Mouse (Mus musculus): ENCODE data around the gene Lgr4. TPM values are rescaled to one million over a fixed set of nuclear protein-coding genes. Genes with fewer than 3 reads are reported as not detected.

Gene Lgr4
- polyA plus RNA-seq, 1 experiment = 6.6 TPM

DNA sequence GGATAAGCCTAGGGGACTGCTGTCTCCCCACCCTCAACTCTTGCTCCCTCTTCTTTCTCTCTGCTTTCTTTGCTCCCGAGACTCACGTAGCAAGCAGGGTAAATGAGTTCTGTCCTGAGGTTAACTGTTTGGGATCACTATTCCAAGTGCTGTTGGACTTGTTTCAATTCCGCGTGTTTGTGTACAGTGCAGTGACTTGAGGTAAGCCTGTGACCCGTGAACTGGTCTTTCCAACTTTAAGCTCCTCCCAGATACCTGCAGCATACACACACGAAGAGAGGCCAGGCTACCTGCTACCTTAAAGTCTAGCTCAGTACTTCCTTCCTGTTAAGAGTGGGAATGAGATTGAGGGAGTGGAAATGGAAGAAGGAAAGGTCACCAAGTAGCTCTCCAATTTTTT is 66.0 kb downstream of the Lgr4 start:
- DNase-seq = no peak
- H3K4me3 ChIP-seq (replicated peaks; ENCODE audit: extremely low read depth, low read depth, low read length) = no peak overlapping the region
- no peaks in the 10 kb centered on the region for H3K4me1 ChIP-seq (ENCODE audit: control insufficient read depth, insufficient read depth, low read length)
- TF ChIP-seq POLR2A (IDR thresholded peaks at IDR 0.05; ENCODE audit: borderline replicate concordance, extremely low read depth, low read depth, low read length) = no peak
- TF ChIP-seq CTCF (IDR thresholded peaks at IDR 0.05; ENCODE audit: insufficient read depth, low read length) = no peak
- WGBS = 79% methylated on average over 6 of the region's 6 CpGs

DNA sequence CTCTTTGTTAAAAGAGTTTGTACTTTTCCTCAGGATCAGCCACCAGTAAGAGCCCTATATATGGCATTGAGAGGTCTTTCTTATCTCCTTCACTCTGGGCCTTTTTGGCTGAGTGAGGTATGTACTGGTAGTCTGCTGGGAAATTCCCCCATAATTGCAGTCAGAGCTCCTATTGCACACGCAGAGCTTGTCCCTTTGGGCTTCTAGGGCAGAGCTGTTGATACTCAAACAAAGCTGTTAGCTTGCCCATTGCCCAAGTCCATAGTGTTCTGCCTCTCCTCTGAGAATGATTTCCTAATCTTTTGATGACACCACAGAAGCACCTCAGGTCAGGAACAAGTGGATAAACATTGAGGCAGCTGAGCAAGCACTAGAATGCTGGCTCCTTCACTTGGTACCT is 67.5 kb downstream of the Lgr4 start:
- no peak overlapping the region for H3K4me3 ChIP-seq (replicated peaks; ENCODE audit: extremely low read depth, low read depth, low read length)
- no peaks in the 10 kb centered on the region for H3K4me1 ChIP-seq (ENCODE audit: control insufficient read depth, insufficient read depth, low read length)
- no peak for DNase-seq
- TF ChIP-seq POLR2A (IDR thresholded peaks at IDR 0.05; ENCODE audit: borderline replicate concordance, extremely low read depth, low read depth, low read length) = no peak
- 42% methylated on average over 1 of the region's 1 CpGs for WGBS

- WGBS = 60% methylated on average over 9 of the region's 9 CpGs
These were observed 68.1 kb downstream of the Lgr4 start for GRCm38 (mm10) chr2:109985560-109985959.

DNA sequence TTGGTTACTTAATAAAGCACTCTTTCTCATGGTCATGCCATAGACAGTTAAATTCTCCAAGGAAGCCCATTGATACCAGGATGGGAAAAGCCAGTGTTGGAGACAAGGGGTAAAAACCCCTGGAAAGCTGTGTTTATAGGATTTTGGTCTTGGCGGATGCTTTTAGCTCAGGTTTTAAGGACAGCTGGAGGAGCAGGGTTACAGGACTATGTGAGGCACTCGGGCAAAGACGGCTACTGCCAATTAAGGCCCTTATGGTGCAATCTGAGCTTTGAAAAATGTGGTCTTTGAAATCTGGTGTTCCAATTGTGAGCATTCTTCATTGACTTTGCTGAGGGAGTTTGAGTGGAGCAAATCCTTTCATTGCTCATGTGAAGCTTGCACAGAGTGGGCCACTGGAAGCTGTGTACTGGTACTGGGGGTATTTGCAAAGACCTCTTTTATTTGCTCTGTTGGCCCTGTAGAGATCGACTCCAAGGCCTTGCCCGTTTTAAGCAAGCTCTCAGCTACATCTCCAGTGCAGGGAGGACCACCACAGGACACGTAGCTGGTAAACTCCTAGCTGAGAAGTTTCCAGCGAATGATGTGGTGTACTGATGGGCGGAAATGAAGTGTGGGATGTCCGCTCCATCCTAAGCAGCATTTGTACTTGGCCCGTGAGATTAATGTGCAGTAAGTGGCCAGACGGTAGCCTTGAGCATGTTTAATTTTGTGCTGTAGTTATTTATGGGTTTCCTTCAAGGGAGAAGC is 68.8 kb downstream of the Lgr4 start:
- no peak for DNase-seq
- Histone ChIP-seq H3K4me3 (replicated peaks; ENCODE audit: extremely low read depth, low read depth, low read length) (no peak overlapping the region), H3K4me1 (ENCODE audit: control insufficient read depth, insufficient read depth, low read length) (no peaks in the 10 kb centered on the region)
- TF ChIP-seq CTCF (IDR thresholded peaks at IDR 0.05; ENCODE audit: insufficient read depth, low read length) (no peak), POLR2A (IDR thresholded peaks at IDR 0.05; ENCODE audit: borderline replicate concordance, extremely low read depth, low read depth, low read length) (no peak)
- WGBS = 70% methylated on average over 11 of the region's 11 CpGs

More at GRCm38 (mm10) chr2:109985560-109985959, 68.1 kb downstream of the Lgr4 start:
- no peak overlapping the region for H3K4me3 ChIP-seq (replicated peaks; ENCODE audit: extremely low read depth, low read depth, low read length)
- TF ChIP-seq CTCF (IDR thresholded peaks at IDR 0.05; ENCODE audit: insufficient read depth, low read length) = no peak
- no peak for DNase-seq
- no peaks in the 10 kb centered on the region for H3K4me1 ChIP-seq (ENCODE audit: control insufficient read depth, insufficient read depth, low read length)

- 85% methylated on average over 5 of the region's 5 CpGs for WGBS
These were observed 70.5 kb downstream of the Lgr4 start for GRCm38 (mm10) chr2:109987946-109988345.

GRCm38 (mm10) chr2:109989196-109989595 is 71.7 kb downstream of the Lgr4 start:
- 34% methylated on average over 3 of the region's 3 CpGs for WGBS
- TF ChIP-seq CTCF (IDR thresholded peaks at IDR 0.05; ENCODE audit: insufficient read depth, low read length) = no peak
- TF ChIP-seq POLR2A (IDR thresholded peaks at IDR 0.05; ENCODE audit: borderline replicate concordance, extremely low read depth, low read depth, low read length) = no peak
- DNase-seq = no peak
- H3K4me1 ChIP-seq (ENCODE audit: control insufficient read depth, insufficient read depth, low read length) = no peaks in the 10 kb centered on the region
- H3K4me3 ChIP-seq (replicated peaks; ENCODE audit: extremely low read depth, low read depth, low read length) = no peak overlapping the region

More at GRCm38 (mm10) chr2:109987946-109988345, 70.5 kb downstream of the Lgr4 start:
- DNase-seq = no peak
- Histone ChIP-seq H3K4me1 (ENCODE audit: control insufficient read depth, insufficient read depth, low read length) (no peaks in the 10 kb centered on the region), H3K4me3 (replicated peaks; ENCODE audit: extremely low read depth, low read depth, low read length) (no peak overlapping the region)
- no peak for TF ChIP-seq POLR2A (IDR thresholded peaks at IDR 0.05; ENCODE audit: borderline replicate concordance, extremely low read depth, low read depth, low read length)
- no peak for TF ChIP-seq CTCF (IDR thresholded peaks at IDR 0.05; ENCODE audit: insufficient read depth, low read length)

DNA sequence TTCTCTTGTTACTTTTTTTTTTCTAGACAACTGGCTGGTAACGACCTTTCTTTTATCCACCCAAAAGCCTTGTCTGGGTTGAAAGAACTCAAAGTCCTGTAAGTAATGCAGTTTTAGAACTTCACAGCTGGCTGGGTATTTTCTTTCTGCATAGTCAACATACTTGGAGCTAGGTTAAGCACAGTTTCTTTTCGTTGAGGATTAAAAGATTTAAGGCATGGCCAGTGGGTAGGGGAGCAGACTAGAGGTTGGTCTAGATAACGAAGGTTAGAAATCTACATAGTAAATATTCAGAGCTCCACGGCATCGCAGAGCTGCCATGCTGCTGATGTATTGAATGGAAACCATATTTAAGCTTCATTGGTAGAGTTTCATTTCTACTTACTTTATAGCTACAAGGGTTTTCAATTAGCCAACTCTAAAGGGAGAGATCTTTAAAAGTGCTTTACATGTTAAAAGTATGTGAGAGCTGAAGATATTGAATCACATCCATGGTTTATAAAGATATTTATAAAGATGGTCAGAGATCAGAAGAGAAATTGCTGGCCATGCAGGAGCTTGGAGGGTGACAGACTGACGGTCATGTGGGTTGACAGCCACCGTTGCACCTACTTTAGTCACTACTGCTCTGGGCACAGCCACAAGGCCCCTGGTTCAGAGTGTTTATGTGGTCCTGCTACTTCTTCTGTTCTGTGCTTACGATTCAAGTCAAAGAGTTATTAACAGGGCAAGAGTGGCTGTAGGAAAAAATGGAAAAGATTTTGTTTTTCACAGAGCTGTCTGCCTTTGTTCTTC is 72.4 kb downstream of the Lgr4 start:
- no peak for DNase-seq
- WGBS = 73% methylated on average over 8 of the region's 8 CpGs
- no peak overlapping the region for H3K4me3 ChIP-seq (replicated peaks; ENCODE audit: extremely low read depth, low read depth, low read length)
- H3K4me1 ChIP-seq (ENCODE audit: control insufficient read depth, insufficient read depth, low read length) = no peaks in the 10 kb centered on the region
- TF ChIP-seq POLR2A (IDR thresholded peaks at IDR 0.05; ENCODE audit: borderline replicate concordance, extremely low read depth, low read depth, low read length) (no peak), CTCF (IDR thresholded peaks at IDR 0.05; ENCODE audit: insufficient read depth, low read length) (no peak)

GRCm38 (mm10) chr2:109991754-109992153 is 74.3 kb downstream of the Lgr4 start:
- H3K4me1 ChIP-seq (ENCODE audit: control insufficient read depth, insufficient read depth, low read length) = no peaks in the 10 kb centered on the region
- no peak for DNase-seq
- no peak overlapping the region for H3K4me3 ChIP-seq (replicated peaks; ENCODE audit: extremely low read depth, low read depth, low read length)
- WGBS = 88% methylated on average over 1 of the region's 1 CpGs
- TF ChIP-seq POLR2A (IDR thresholded peaks at IDR 0.05; ENCODE audit: borderline replicate concordance, extremely low read depth, low read depth, low read length) = no peak
- no peak for TF ChIP-seq CTCF (IDR thresholded peaks at IDR 0.05; ENCODE audit: insufficient read depth, low read length)

GRCm38 (mm10) chr2:109992448-109993073 is 75.1 kb downstream of the Lgr4 start:
- H3K4me3 ChIP-seq (replicated peaks; ENCODE audit: extremely low read depth, low read depth, low read length) = no peak overlapping the region
- no peaks in the 10 kb centered on the region for H3K4me1 ChIP-seq (ENCODE audit: control insufficient read depth, insufficient read depth, low read length)
- TF ChIP-seq CTCF (IDR thresholded peaks at IDR 0.05; ENCODE audit: insufficient read depth, low read length) (no peak), POLR2A (IDR thresholded peaks at IDR 0.05; ENCODE audit: borderline replicate concordance, extremely low read depth, low read depth, low read length) (no peak)
- WGBS = 68% methylated on average over 11 of the region's 11 CpGs
- no peak for DNase-seq
